Mouse (Mus musculus): ENCODE measurements around the gene Ipo13. TPM values are rescaled to one million over a fixed set of nuclear protein-coding genes. Genes with fewer than 3 reads are reported as not detected.

Gene Ipo13
- polyA plus RNA-seq, 1 experiment from 2014 or later = 62.0 TPM

GRCm38 (mm10) chr4:117850871-117851270 is 63.9 kb downstream of the Ipo13 start:
- no peak overlapping the region for H3K27ac ChIP-seq (ENCODE audit: low read depth, low read length)

GRCm38 (mm10) chr4:117850176-117850575 is 64.6 kb downstream of the Ipo13 start:
- DNase-seq (ENCODE audit: low spot score) (no peak), ATAC-seq (replicated peaks; ENCODE audit: low FRiP score) (no peak)
- Histone ChIP-seq H3K4me3 (ENCODE audit: low read depth, low read length) (no peak overlapping the region), H3K9me3 (ENCODE audit: control insufficient read depth, low read length) (no peaks in the 10 kb centered on the region), H3K4me1 (replicated peaks; ENCODE audit: control insufficient read depth, insufficient read depth, low read length) (peaks cover 8% of the 10 kb centered on the region; the same call in 1 of the 2 replicates), H3K4me2 (ENCODE audit: low read depth, low read length, severe bottlenecking) (no peak overlapping the region), H3K27ac (ENCODE audit: low read depth, low read length) (no peak overlapping the region), H3K27me3 (ENCODE audit: control insufficient read depth, insufficient read depth, low read length) (no peaks in the 10 kb centered on the region), H3K9ac (ENCODE audit: low read length) (no peak overlapping the region; the same call in 1 of the 2 replicates), H3K36me3 (ENCODE audit: control insufficient read depth, insufficient read depth, low read length) (no peaks in the 10 kb centered on the region)
- 84% methylated on average over 7 of the region's 7 CpGs for WGBS

More at GRCm38 (mm10) chr4:117850871-117851270, 63.9 kb downstream of the Ipo13 start:
- no peak overlapping the region for H3K9ac ChIP-seq (ENCODE audit: low read length)
- 81% methylated on average over 7 of the region's 7 CpGs for WGBS
- DNase-seq (ENCODE audit: low spot score) (no peak), ATAC-seq (replicated peaks; ENCODE audit: low FRiP score) (no peak)
- no peaks in the 10 kb centered on the region for H3K36me3 ChIP-seq (ENCODE audit: control insufficient read depth, insufficient read depth, low read length)
- peaks cover 8% of the 10 kb centered on the region; the same call in 1 of the 2 replicates for H3K4me1 ChIP-seq (replicated peaks; ENCODE audit: control insufficient read depth, insufficient read depth, low read length)
- H3K9me3 ChIP-seq (ENCODE audit: control insufficient read depth, low read length) = no peaks in the 10 kb centered on the region
- H3K4me3 ChIP-seq (ENCODE audit: low read depth, low read length) = no peak overlapping the region
- H3K4me2 ChIP-seq (ENCODE audit: low read depth, low read length, severe bottlenecking) = no peak overlapping the region
- no peaks in the 10 kb centered on the region for H3K27me3 ChIP-seq (ENCODE audit: control insufficient read depth, insufficient read depth, low read length)

GRCm38 (mm10) chr4:117849506-117849905 is 65.3 kb downstream of the Ipo13 start:
- DNase-seq (ENCODE audit: low spot score) = no peak
- Histone ChIP-seq H3K4me3 (ENCODE audit: low read depth, low read length) (no peak overlapping the region), H3K4me1 (replicated peaks; ENCODE audit: control insufficient read depth, insufficient read depth, low read length) (peaks cover 8% of the 10 kb centered on the region; the same call in 1 of the 2 replicates), H3K36me3 (ENCODE audit: control insufficient read depth, insufficient read depth, low read length) (no peaks in the 10 kb centered on the region), H3K9me3 (ENCODE audit: control insufficient read depth, low read length) (no peaks in the 10 kb centered on the region), H3K27me3 (ENCODE audit: control insufficient read depth, insufficient read depth, low read length) (no peaks in the 10 kb centered on the region), H3K9ac (ENCODE audit: low read length) (peak overlapping the region; percentile 32), H3K27ac (ENCODE audit: low read depth, low read length) (no peak overlapping the region), H3K4me2 (ENCODE audit: low read depth, low read length, severe bottlenecking) (no peak overlapping the region)
- whole genome bisulfite sequencing = 27% methylated on average over 5 of the region's 5 CpGs
- no peak for ATAC-seq (replicated peaks; ENCODE audit: low FRiP score)

GRCm38 (mm10) chr4:117849063-117849462 is 65.7 kb downstream of the Ipo13 start:
- H3K4me2 ChIP-seq (ENCODE audit: low read depth, low read length, severe bottlenecking) = no peak overlapping the region
- peak overlapping the region; percentile 32 for H3K9ac ChIP-seq (ENCODE audit: low read length)
- no peaks in the 10 kb centered on the region for H3K27me3 ChIP-seq (ENCODE audit: control insufficient read depth, insufficient read depth, low read length)
- no peaks in the 10 kb centered on the region for H3K36me3 ChIP-seq (ENCODE audit: control insufficient read depth, insufficient read depth, low read length)
- H3K27ac ChIP-seq (ENCODE audit: low read depth, low read length) = no peak overlapping the region
- WGBS = 59% methylated on average over 17 of the region's 17 CpGs
- no peaks in the 10 kb centered on the region for H3K9me3 ChIP-seq (ENCODE audit: control insufficient read depth, low read length)
- no peak overlapping the region for H3K4me3 ChIP-seq (ENCODE audit: low read depth, low read length)
- H3K4me1 ChIP-seq (replicated peaks; ENCODE audit: control insufficient read depth, insufficient read depth, low read length) = peaks cover 8% of the 10 kb centered on the region; the same call in 1 of the 2 replicates
- DNase-seq (ENCODE audit: low spot score) = no peak
- ATAC-seq (replicated peaks; ENCODE audit: low FRiP score) = no peak; the same call in 1 of the 2 replicates

GRCm38 (mm10) chr4:117847011-117847410 is 67.8 kb downstream of the Ipo13 start:
- Histone ChIP-seq H3K4me2 (ENCODE audit: low read depth, low read length, severe bottlenecking) (no peak overlapping the region), H3K36me3 (ENCODE audit: control insufficient read depth, insufficient read depth, low read length) (no peaks in the 10 kb centered on the region), H3K27ac (ENCODE audit: low read depth, low read length) (no peak overlapping the region), H3K4me3 (ENCODE audit: low read depth, low read length) (no peak overlapping the region), H3K4me1 (replicated peaks; ENCODE audit: control insufficient read depth, insufficient read depth, low read length) (peaks cover 8% of the 10 kb centered on the region; the same call in 1 of the 2 replicates), H3K9me3 (ENCODE audit: control insufficient read depth, low read length) (no peaks in the 10 kb centered on the region), H3K9ac (ENCODE audit: low read length) (no peak overlapping the region), H3K27me3 (ENCODE audit: control insufficient read depth, insufficient read depth, low read length) (no peaks in the 10 kb centered on the region)
- ATAC-seq (replicated peaks; ENCODE audit: low FRiP score) = no peak
- 29% methylated on average over 2 of the region's 2 CpGs for WGBS
- no peak for DNase-seq (ENCODE audit: low spot score)

GRCm38 (mm10) chr4:117846261-117846660 is 68.5 kb downstream of the Ipo13 start:
- no peak for DNase-seq (ENCODE audit: low spot score)

GRCm38 (mm10) chr4:117845316-117845715 is 69.5 kb downstream of the Ipo13 start:
- ATAC-seq (replicated peaks; ENCODE audit: low FRiP score) (no peak), DNase-seq (ENCODE audit: low spot score) (no peak)
- H3K9ac ChIP-seq (ENCODE audit: low read length) = no peak overlapping the region
- peaks cover 8% of the 10 kb centered on the region; the same call in 1 of the 2 replicates for H3K4me1 ChIP-seq (replicated peaks; ENCODE audit: control insufficient read depth, insufficient read depth, low read length)
- H3K27me3 ChIP-seq (ENCODE audit: control insufficient read depth, insufficient read depth, low read length) = no peaks in the 10 kb centered on the region
- no peak overlapping the region for H3K4me2 ChIP-seq (ENCODE audit: low read depth, low read length, severe bottlenecking)
- H3K4me3 ChIP-seq (ENCODE audit: low read depth, low read length) = no peak overlapping the region
- 85% methylated on average over 11 of the region's 11 CpGs for WGBS
- H3K36me3 ChIP-seq (ENCODE audit: control insufficient read depth, insufficient read depth, low read length) = no peaks in the 10 kb centered on the region
- no peaks in the 10 kb centered on the region for H3K9me3 ChIP-seq (ENCODE audit: control insufficient read depth, low read length)
- no peak overlapping the region for H3K27ac ChIP-seq (ENCODE audit: low read depth, low read length)

More at GRCm38 (mm10) chr4:117846261-117846660, 68.5 kb downstream of the Ipo13 start:
- peaks cover 8% of the 10 kb centered on the region; the same call in 1 of the 2 replicates for H3K4me1 ChIP-seq (replicated peaks; ENCODE audit: control insufficient read depth, insufficient read depth, low read length)
- no peak overlapping the region for H3K27ac ChIP-seq (ENCODE audit: low read depth, low read length)
- H3K9me3 ChIP-seq (ENCODE audit: control insufficient read depth, low read length) = no peaks in the 10 kb centered on the region
- no peak for ATAC-seq (replicated peaks; ENCODE audit: low FRiP score)
- no peak overlapping the region for H3K4me3 ChIP-seq (ENCODE audit: low read depth, low read length)
- WGBS = 95% methylated on average over 4 of the region's 4 CpGs
- H3K9ac ChIP-seq (ENCODE audit: low read length) = no peak overlapping the region
- no peaks in the 10 kb centered on the region for H3K36me3 ChIP-seq (ENCODE audit: control insufficient read depth, insufficient read depth, low read length)
- no peak overlapping the region for H3K4me2 ChIP-seq (ENCODE audit: low read depth, low read length, severe bottlenecking)
- no peaks in the 10 kb centered on the region for H3K27me3 ChIP-seq (ENCODE audit: control insufficient read depth, insufficient read depth, low read length)

Other genes starting within 250 kb of the Ipo13 start
- gene Dmap1, start 232.7 kb downstream of the Ipo13 start, polyA plus RNA-seq (2014; fragmentation: Nextera tagmentation; extraction: Ambion mirVana) = 79.1 and 85.9 TPM in 2 replicates
- gene Gm12845, start 190.6 kb downstream of the Ipo13 start, polyA plus RNA-seq (2014; fragmentation: Nextera tagmentation; extraction: Ambion mirVana) = not detected in 2 replicates
- not detected in 2 replicates for gene Klf17, start 149.4 kb downstream of the Ipo13 start, polyA plus RNA-seq (2014; fragmentation: Nextera tagmentation; extraction: Ambion mirVana)
- gene Slc6a9, start 80.5 kb downstream of the Ipo13 start, polyA plus RNA-seq (2014; fragmentation: Nextera tagmentation; extraction: Ambion mirVana) = 8.1 and 9.0 TPM in 2 replicates
- 1.7 and 2.1 TPM in 2 replicates for gene Ccdc24, start 42.4 kb downstream of the Ipo13 start, polyA plus RNA-seq (2014; fragmentation: Nextera tagmentation; extraction: Ambion mirVana)
- gene B4galt2, start 31.5 kb downstream of the Ipo13 start, polyA plus RNA-seq (2014; fragmentation: Nextera tagmentation; extraction: Ambion mirVana) = 31.3 and 34.5 TPM in 2 replicates
- gene Atp6v0b, start 27.7 kb downstream of the Ipo13 start, polyA plus RNA-seq (2014; fragmentation: Nextera tagmentation; extraction: Ambion mirVana) = 187 and 195 TPM in 2 replicates
- gene Dph2, start 23.0 kb downstream of the Ipo13 start, polyA plus RNA-seq (2014; fragmentation: Nextera tagmentation; extraction: Ambion mirVana) = 28.4 and 32.4 TPM in 2 replicates
- gene Artn, start 14.8 kb upstream of the Ipo13 start, polyA plus RNA-seq (2014; fragmentation: Nextera tagmentation; extraction: Ambion mirVana) = 0.43 and 1.2 TPM in 2 replicates
- 7.6 and 8.5 TPM in 2 replicates for gene St3gal3, start 219.9 kb upstream of the Ipo13 start, polyA plus RNA-seq (2014; fragmentation: Nextera tagmentation; extraction: Ambion mirVana)

Measured in forebrain, embryonic 11.5 days (tissue).